Mouse (Mus musculus) kidney, postnatal 10 days (tissue): ENCODE measurements around the gene Lrrfip1.
A peak's percentile ranks its signal among the peaks of the same experiment; 100 is the strongest.

Experiments used
- DNase-seq: peaks from one replicate; pipeline ENCODE4 v3.0.0; 2021; ENCODE audit warnings: mixed read lengths

The Lrrfip1 gene

GRCm38 (mm10) chr1:91086748-91087147 lies 88.2 kb downstream of the Lrrfip1 start:
- DNase-seq: no peak

- DNase-seq: no peak
Observed at GRCm38 (mm10) chr1:91088027-91088426, 89.5 kb downstream of the Lrrfip1 start.

GRCm38 (mm10) chr1:91088941-91089340 lies 90.4 kb downstream of the Lrrfip1 start:
- peak; percentile 30 for DNase-seq

GRCm38 (mm10) chr1:91090456-91090855 lies 91.9 kb downstream of the Lrrfip1 start:
- no peak for DNase-seq

- DNase-seq: no peak
Observed at GRCm38 (mm10) chr1:91092451-91092850, 93.9 kb downstream of the Lrrfip1 start.

GRCm38 (mm10) chr1:91093296-91093695 lies 94.8 kb downstream of the Lrrfip1 start:
- no peak for DNase-seq

- no peak for DNase-seq
Observed at GRCm38 (mm10) chr1:91094001-91094400, 95.5 kb downstream of the Lrrfip1 start.

GRCm38 (mm10) chr1:91095258-91095657 lies 96.7 kb downstream of the Lrrfip1 start:
- no peak for DNase-seq

- DNase-seq: no peak
Observed at GRCm38 (mm10) chr1:91095853-91096252, 97.3 kb downstream of the Lrrfip1 start.

- DNase-seq: no peak
Observed at GRCm38 (mm10) chr1:91096490-91096889, 98.0 kb downstream of the Lrrfip1 start.

- DNase-seq: no peak
Observed at GRCm38 (mm10) chr1:91097283-91097834, 98.8 kb downstream of the Lrrfip1 start.

GRCm38 (mm10) chr1:91098887-91099286 lies 100.3 kb downstream of the Lrrfip1 start:
- DNase-seq: peak; percentile 83

- no peak for DNase-seq
Observed at GRCm38 (mm10) chr1:91101709-91102440, 103.3 kb downstream of the Lrrfip1 start.

- DNase-seq: no peak
Observed at GRCm38 (mm10) chr1:91103366-91103983, 104.9 kb downstream of the Lrrfip1 start.

- DNase-seq: no peak
Observed at GRCm38 (mm10) chr1:91107548-91107947, 109.0 kb downstream of the Lrrfip1 start.

GRCm38 (mm10) chr1:91109302-91109701 lies 110.8 kb downstream of the Lrrfip1 start:
- DNase-seq: no peak

GRCm38 (mm10) chr1:91112171-91112570 lies 113.6 kb downstream of the Lrrfip1 start:
- DNase-seq: no peak

GRCm38 (mm10) chr1:91112606-91113005 lies 114.1 kb downstream of the Lrrfip1 start:
- no peak for DNase-seq

- peak; percentile 75 for DNase-seq
Observed at GRCm38 (mm10) chr1:91122121-91122520, 123.6 kb downstream of the Lrrfip1 start.

- no peak for DNase-seq
Observed at GRCm38 (mm10) chr1:91123004-91123403, 124.5 kb downstream of the Lrrfip1 start.

- DNase-seq: no peak
Observed at GRCm38 (mm10) chr1:91123466-91123865, 124.9 kb downstream of the Lrrfip1 start.

- no peak for DNase-seq
Observed at GRCm38 (mm10) chr1:91128849-91129248, 130.3 kb downstream of the Lrrfip1 start.

- no peak for DNase-seq
Observed at GRCm38 (mm10) chr1:91137036-91137435, 138.5 kb downstream of the Lrrfip1 start.

GRCm38 (mm10) chr1:91144813-91145212 lies 146.3 kb downstream of the Lrrfip1 start, which contains the start of gene Rbm44:
Gene Rbm44, plus strand, starts transcription at chr1:91145089.
- no peak for DNase-seq
